Mouse (Mus musculus): ENCODE results near the gene Rab5if. TPM values are rescaled to one million over a fixed set of nuclear protein-coding genes. Genes with fewer than 3 reads are reported as not detected.

Rab5if gene
- polyA plus RNA-seq, 1 experiment from 2014 or later: 198 TPM

DNA sequence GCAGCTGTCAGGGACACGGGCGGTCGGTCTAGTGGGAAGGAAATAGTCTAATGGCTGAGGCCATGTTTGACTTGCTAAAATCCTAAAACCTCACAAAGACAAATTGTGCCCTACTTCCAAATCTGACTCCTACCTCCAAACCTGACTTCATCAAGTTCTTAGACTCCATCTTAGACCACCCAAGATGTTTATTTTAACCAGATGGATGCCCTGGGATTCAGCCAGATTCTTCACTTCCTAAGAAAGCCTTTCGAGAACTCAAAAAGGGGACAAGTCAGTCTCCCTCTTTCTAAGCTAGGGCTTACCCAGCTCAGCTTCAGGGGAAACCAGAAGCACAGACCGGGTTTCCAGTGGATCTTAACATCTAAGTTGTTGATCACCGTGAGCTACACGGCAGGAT, 4.3 kb upstream of the Rab5if start:
- Histone ChIP-seq H3K4me3 (no peak overlapping the region), H3K27me3 (ENCODE audit: insufficient read depth, poor library complexity, severe bottlenecking) (no peaks in the 10 kb centered on the region), H3K4me1 (peaks cover 16% of the 10 kb centered on the region), H3K27ac (no peak overlapping the region), H3K36me3 (peaks cover 33% of the 10 kb centered on the region), H3K9me3 (no peaks in the 10 kb centered on the region)
- DNase-seq (ENCODE audit: low spot score): no peak
- 87% methylated on average over 7 of the region's 7 CpGs for WGBS

DNA sequence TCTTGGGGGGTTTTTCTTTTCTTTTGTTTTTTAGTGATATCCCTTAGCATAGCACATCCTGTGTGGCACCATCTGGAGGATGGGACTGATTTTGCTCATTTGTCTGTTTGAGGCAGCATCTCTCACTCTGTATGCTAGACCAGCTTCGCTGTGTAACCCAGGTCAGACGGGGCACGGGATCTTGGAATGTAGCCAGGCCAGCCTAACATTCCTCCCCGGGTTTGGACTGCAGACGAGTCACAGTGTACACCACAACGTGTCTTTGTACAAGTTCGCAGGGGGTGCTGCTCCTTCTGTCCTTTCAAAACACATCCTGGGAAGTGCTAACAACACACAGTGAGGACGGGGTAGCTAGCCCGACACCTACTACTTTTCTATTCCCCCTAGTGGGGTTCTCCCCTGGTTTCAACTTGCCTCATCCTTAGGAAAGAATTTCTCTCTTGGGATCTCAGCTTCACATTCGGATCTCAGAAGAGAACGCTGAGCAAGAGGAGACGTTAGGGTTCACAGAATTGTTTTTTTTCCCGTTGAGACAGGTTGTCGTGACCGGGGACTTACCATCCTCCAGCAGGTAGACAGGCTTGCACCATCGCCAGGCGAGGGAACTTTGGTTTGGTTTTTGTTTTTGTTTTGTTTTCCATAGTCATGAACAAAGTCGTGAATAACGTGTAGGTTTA, 749 bp upstream of the Rab5if start:
- H3K36me3 ChIP-seq: peaks cover 32% of the 10 kb centered on the region
- under 1% methylated on average over 19 of the region's 19 CpGs for WGBS
- H3K9me3 ChIP-seq: no peaks in the 10 kb centered on the region

DNA sequence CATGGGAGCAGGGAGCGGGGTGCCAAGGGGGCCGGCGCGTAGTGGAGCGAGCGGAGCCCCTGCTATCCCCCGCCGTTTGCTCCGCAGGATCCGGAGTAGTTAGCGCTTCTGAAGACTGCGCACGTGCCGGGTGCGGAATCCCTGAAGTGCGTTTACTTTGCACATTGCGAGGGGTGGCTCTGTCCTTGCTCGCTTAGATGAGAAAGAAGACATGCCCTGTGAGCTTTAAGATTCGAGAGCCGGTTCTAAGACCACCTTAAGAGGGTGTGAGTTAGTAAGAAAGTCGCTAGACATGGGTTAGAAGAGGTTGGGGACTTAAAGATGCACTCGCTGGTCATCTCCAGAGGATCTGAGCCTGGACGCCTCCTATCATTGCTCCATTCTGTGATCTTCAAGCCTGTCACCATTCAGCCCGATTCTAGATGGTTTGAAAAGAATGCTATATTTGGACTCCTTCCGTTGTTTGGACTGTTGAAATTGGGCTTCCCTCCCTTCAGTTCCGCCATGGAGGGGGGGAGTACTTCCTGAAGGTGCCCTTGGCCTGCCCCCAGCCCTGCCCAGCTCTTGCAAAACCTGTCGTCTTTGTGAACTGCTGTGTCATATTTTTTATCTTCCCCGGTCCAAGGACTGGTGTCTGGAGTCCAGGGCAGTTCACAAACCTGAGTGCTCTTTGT, 696 bp downstream of the Rab5if start:
- no peaks in the 10 kb centered on the region for H3K27me3 ChIP-seq (ENCODE audit: insufficient read depth, poor library complexity, severe bottlenecking)
- WGBS: 2% methylated on average over 28 of the region's 28 CpGs

More for the DNA sequence above, 749 bp upstream of the Rab5if start:
- no peak for DNase-seq (ENCODE audit: low spot score)
- H3K27ac ChIP-seq: peak overlapping the region; percentile 94
- no peaks in the 10 kb centered on the region for H3K27me3 ChIP-seq (ENCODE audit: insufficient read depth, poor library complexity, severe bottlenecking)
- H3K4me1 ChIP-seq: peaks cover 22% of the 10 kb centered on the region
- H3K4me3 ChIP-seq: peak overlapping the region; percentile 98

DNA sequence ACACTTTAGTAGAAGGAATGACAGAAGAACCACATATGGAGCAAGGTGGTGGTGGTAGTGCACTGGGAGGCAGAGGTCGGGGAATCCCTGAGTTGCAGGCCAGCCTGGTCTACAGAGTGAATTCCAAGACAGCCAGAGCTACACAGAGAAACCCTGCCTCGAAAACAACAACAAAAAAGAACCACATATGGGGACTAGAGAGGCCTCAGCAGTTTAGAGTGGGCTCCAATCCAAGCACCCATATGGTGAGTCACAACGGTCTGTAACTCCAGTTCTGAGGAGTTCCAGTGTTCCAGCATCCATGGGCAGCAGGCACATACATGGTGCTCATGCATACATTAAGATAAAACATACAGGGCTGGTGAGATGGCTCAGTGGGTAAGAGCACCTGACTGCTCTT, 1.6 kb downstream of the Rab5if start:
- 79% methylated on average over 3 of the region's 3 CpGs for WGBS
- H3K36me3 ChIP-seq: peaks cover 45% of the 10 kb centered on the region
- peaks cover 20% of the 10 kb centered on the region; the same call in 1 of the 2 replicates for H3K4me1 ChIP-seq
- H3K27ac ChIP-seq: peak overlapping the region; percentile 94; the same call in 1 of the 2 replicates
- H3K4me3 ChIP-seq: peak overlapping the region; percentile 98
- H3K9me3 ChIP-seq: no peaks in the 10 kb centered on the region
- H3K27me3 ChIP-seq (ENCODE audit: insufficient read depth, poor library complexity, severe bottlenecking): no peaks in the 10 kb centered on the region
- DNase-seq (ENCODE audit: low spot score): no peak

More for the DNA sequence above, 696 bp downstream of the Rab5if start:
- peaks cover 20% of the 10 kb centered on the region; the same call in 1 of the 2 replicates for H3K4me1 ChIP-seq
- peaks cover 38% of the 10 kb centered on the region for H3K36me3 ChIP-seq
- peak overlapping the region; percentile 94 for H3K27ac ChIP-seq
- no peaks in the 10 kb centered on the region for H3K9me3 ChIP-seq
- peak; percentile 83 for DNase-seq (ENCODE audit: low spot score)
- peak overlapping the region; percentile 98 for H3K4me3 ChIP-seq

DNA sequence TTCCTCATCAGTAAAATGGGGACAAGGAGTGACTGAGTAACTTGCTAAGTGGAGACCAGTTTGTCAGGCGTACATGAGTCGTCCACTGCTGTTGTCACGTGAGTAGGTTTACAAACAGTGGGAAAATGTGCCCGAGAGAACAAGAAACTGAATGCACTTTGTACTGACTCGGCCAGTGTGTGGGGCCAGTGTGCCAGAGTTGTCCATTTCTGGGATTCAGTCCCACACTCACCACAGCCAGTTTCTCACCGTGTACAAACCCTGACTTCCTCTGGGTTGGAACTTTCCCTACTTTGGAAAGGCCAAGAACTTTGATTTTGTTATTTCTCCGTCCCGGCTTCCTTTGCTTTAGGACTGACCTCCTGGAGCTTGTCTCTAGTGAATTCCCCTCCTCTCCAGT, 6.1 kb downstream of the Rab5if start:
- H3K27ac ChIP-seq: no peak overlapping the region
- no peak overlapping the region for H3K4me3 ChIP-seq
- no peak for DNase-seq (ENCODE audit: low spot score)
- peaks cover 7% of the 10 kb centered on the region; the same call in 1 of the 2 replicates for H3K4me1 ChIP-seq
- H3K36me3 ChIP-seq: peaks cover 88% of the 10 kb centered on the region
- no peaks in the 10 kb centered on the region for H3K27me3 ChIP-seq (ENCODE audit: insufficient read depth, poor library complexity, severe bottlenecking)
- WGBS: 85% methylated on average over 8 of the region's 8 CpGs
- H3K9me3 ChIP-seq: no peaks in the 10 kb centered on the region

DNA sequence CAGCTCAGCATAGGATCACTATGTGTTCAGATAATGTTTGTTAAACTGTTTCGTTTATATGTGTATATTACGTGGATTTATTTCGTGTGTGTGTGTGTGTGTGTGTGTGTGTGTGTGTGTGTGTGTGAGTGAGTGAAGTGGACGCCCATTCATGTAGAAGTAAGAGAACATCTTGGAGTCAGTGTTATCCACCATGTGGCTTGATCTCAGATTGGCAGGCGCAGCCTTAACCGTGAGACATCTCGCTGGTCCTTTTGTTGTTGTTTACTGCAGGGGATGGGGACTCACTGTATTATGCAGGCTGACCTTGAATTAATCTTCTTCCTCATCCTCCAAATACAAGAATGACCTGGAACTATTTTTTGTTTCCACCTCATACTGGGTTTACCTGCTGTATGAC, 6.6 kb downstream of the Rab5if start:
- H3K9me3 ChIP-seq: no peaks in the 10 kb centered on the region
- H3K4me3 ChIP-seq: no peak overlapping the region
- no peak overlapping the region for H3K27ac ChIP-seq
- H3K36me3 ChIP-seq: peaks cover 94% of the 10 kb centered on the region
- no peak for DNase-seq (ENCODE audit: low spot score)
- WGBS: 86% methylated on average over 7 of the region's 7 CpGs
- no peaks in the 10 kb centered on the region for H3K27me3 ChIP-seq (ENCODE audit: insufficient read depth, poor library complexity, severe bottlenecking)
- H3K4me1 ChIP-seq: peaks cover 2% of the 10 kb centered on the region; the same call in 1 of the 2 replicates

DNA sequence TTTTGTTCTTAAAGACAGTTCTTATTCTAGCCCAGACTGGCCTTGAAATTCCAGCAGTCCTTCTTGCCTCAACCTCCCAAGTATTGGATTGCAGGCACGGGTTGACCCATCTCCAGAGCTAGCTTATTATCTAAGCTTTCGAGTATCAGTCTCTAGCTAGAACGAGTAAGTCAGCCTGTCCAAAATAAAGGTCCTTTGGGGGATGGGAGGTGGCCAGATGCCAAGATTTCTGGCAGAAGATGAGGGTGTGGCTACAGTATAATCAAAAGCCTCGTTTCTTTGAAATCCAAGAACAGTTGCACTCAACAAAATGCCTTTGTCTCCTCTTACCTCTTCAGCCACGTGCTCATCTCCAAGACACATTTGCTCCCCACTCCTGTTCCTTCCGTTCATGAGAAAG, 7.6 kb downstream of the Rab5if start:
- Histone ChIP-seq H3K36me3 (peaks cover 93% of the 10 kb centered on the region), H3K27me3 (ENCODE audit: insufficient read depth, poor library complexity, severe bottlenecking) (no peaks in the 10 kb centered on the region), H3K9me3 (no peaks in the 10 kb centered on the region), H3K4me1 (no peaks in the 10 kb centered on the region), H3K4me3 (no peak overlapping the region), H3K27ac (no peak overlapping the region)
- WGBS: 63% methylated on average over 6 of the region's 6 CpGs
- no peak for DNase-seq (ENCODE audit: low spot score)

DNA sequence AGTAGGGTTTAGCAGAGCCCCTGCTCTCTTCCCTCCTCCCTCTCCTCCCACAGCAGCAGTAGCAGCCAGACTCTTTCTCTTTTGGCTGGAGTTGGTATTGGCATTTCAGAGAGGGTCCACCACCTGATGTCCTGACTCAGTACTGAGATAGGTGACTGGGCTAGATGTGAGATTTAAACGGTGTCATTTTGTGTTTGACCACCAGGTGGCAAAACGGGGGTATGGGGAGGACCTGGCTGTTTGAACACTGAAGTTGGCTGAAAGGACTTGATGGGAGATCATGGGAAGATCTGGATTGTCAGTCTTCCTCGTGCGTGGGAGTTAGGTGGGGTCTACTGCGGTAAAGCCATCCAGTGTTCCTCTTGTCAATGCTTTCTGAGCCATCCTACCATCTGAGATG, 10.7 kb downstream of the Rab5if start:
- WGBS: 36% methylated on average over 5 of the region's 5 CpGs
- peaks cover 63% of the 10 kb centered on the region for H3K36me3 ChIP-seq
- no peaks in the 10 kb centered on the region for H3K9me3 ChIP-seq
- H3K4me3 ChIP-seq: no peak overlapping the region
- H3K27me3 ChIP-seq (ENCODE audit: insufficient read depth, poor library complexity, severe bottlenecking): no peaks in the 10 kb centered on the region
- H3K4me1 ChIP-seq: 0 out of 2 replicates have a peak, but pooled peaks cover 7% of the 10 kb centered on the region
- DNase-seq (ENCODE audit: low spot score): peak; percentile 85
- no peak overlapping the region for H3K27ac ChIP-seq

DNA sequence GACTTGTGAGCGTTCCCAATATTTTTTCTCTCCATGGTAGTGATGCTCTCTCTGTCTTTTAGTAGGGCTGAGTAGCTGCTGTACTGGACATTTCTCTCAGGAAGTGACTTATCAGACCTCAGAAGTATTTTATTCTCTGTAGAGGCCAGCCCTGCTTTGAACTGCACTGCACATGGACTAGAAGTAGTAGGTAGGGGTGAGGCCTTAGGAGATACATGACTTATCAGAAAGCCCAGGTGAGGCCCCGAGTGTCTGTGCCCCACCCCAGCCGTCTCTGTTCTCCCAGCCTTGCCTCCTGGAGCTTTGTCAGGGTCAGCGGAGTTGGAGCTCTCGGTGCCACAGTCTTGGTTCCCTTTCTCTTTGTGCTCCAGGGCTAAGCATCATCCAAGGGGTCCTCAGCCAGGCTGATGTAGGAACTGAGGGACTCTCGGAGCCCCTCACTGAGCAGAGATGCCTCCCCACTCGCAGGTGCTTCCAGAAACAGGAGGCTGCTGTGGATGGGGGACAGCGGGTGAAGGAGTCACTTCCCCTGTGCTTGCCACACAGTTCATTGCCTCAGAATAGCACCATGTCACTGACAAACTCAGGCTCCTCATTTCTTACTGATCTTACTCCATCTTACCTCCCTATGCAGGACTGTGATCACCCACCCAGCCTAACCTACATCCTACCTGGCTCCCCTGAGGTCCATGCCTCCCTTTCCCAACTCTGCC, 11.3 kb downstream of the Rab5if start:
- Histone ChIP-seq H3K27ac (no peak overlapping the region), H3K9me3 (no peaks in the 10 kb centered on the region), H3K36me3 (peaks cover 58% of the 10 kb centered on the region), H3K27me3 (ENCODE audit: insufficient read depth, poor library complexity, severe bottlenecking) (no peaks in the 10 kb centered on the region), H3K4me3 (no peak overlapping the region), H3K4me1 (peaks cover 13% of the 10 kb centered on the region)
- 88% methylated on average over 8 of the region's 8 CpGs for WGBS
- no peak for DNase-seq (ENCODE audit: low spot score)

DNA sequence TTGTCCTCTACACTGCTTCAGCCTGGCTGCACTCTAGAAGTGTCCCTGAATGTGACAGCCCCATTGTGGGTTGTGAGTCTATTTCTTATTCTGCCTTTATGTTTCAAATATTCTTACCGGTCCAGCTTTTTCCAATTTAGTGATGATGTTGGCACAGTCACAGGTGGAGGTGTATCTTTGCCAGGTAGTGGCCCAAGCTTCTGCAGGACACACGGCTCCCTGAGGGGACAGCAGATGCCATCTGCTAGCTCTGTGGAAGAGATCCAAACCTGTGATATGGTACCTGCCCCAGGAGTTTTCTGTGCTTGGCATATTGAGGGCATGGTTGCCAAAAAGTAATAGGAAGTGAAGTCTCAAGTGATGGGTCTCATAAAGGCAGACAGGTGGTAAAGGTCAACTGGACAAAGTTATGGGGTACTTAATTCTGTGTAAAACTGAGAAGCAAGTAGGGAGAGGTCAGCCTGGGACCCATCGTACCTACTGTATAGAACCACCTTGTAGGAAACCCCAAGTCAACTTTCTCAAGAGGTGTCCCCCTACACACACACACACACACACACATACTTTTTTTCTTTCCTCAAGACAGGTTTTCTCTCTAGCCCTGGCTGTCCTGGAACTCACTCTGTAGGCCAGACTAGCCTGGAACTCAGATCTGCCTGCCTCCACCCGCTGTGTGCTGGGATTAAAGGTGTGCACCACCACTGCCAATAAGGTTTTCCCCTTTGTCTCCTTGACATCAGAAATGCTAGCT, 12.0 kb downstream of the Rab5if start:
- H3K9me3 ChIP-seq: no peaks in the 10 kb centered on the region
- WGBS: 96% methylated on average over 4 of the region's 4 CpGs
- peaks cover 51% of the 10 kb centered on the region for H3K36me3 ChIP-seq

DNA sequence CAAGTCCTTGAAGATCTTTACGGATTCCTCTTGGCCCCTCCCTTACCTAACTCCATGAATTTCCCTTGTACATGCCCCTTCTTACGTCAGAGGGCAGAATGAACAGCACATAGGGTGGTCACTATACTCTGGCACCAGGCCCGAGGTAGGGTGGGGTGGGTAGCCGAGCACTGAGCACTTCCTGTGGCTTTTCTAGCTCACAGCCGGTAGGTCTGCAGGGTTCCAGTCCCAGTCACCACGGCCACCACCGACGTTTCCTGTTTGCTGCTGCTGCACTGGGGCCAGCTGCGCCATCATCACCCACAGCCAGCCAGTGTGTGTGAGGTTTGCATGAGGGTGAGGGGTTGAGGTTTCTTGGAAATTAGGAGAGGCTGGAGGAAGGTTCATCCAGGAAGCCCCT, 14.8 kb downstream of the Rab5if start:
- DNase-seq (ENCODE audit: low spot score): no peak
- H3K9me3 ChIP-seq: no peaks in the 10 kb centered on the region
- no peak overlapping the region for H3K27ac ChIP-seq
- peaks cover 29% of the 10 kb centered on the region for H3K4me1 ChIP-seq
- H3K27me3 ChIP-seq (ENCODE audit: insufficient read depth, poor library complexity, severe bottlenecking): no peaks in the 10 kb centered on the region
- 53% methylated on average over 9 of the region's 9 CpGs for WGBS
- peaks cover 25% of the 10 kb centered on the region for H3K36me3 ChIP-seq
- H3K4me3 ChIP-seq: no peak overlapping the region

More for the DNA sequence above, 12.0 kb downstream of the Rab5if start:
- no peak for DNase-seq (ENCODE audit: low spot score)
- no peaks in the 10 kb centered on the region for H3K27me3 ChIP-seq (ENCODE audit: insufficient read depth, poor library complexity, severe bottlenecking)
- H3K27ac ChIP-seq: no peak overlapping the region
- peaks cover 20% of the 10 kb centered on the region for H3K4me1 ChIP-seq
- H3K4me3 ChIP-seq: no peak overlapping the region

DNA sequence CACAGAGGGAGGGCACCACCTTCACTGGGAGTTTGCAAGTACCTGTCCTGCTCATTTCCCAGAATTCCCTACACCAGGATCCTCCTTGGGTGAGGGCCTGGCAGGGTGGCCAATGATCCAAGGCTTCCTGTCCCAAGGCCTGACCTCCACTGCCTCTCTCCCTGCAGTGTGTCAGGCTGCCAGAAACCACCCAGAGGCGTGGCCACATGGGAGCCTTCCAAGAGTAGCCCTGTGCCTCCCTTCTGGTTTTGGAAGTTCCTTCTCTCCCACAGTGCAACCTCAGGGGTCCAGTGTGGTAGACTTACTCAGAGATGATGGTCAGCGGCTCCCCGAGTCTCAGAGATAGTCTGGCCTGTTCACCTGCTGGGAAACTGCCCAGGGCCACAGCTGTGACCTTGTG, 16.6 kb downstream of the Rab5if start:
- H3K4me3 ChIP-seq: no peak overlapping the region
- H3K27me3 ChIP-seq (ENCODE audit: insufficient read depth, poor library complexity, severe bottlenecking): no peaks in the 10 kb centered on the region
- DNase-seq (ENCODE audit: low spot score): no peak
- peaks cover 29% of the 10 kb centered on the region for H3K4me1 ChIP-seq
- WGBS: 78% methylated on average over 3 of the region's 3 CpGs
- H3K36me3 ChIP-seq: peaks cover 7% of the 10 kb centered on the region
- 0 out of 2 replicates have a peak overlapping the region, but pooled peaks have one; percentile 25 for H3K27ac ChIP-seq
- H3K9me3 ChIP-seq: no peaks in the 10 kb centered on the region
